Mouse (Mus musculus): ENCODE measurements at regions not wholly inside any gene's neighbourhood (a gene's known extent, or its start where the extent isn't known, plus 50 kb on each side); places are given as distances from the start of the nearest gene placed in this dataset.

DNA sequence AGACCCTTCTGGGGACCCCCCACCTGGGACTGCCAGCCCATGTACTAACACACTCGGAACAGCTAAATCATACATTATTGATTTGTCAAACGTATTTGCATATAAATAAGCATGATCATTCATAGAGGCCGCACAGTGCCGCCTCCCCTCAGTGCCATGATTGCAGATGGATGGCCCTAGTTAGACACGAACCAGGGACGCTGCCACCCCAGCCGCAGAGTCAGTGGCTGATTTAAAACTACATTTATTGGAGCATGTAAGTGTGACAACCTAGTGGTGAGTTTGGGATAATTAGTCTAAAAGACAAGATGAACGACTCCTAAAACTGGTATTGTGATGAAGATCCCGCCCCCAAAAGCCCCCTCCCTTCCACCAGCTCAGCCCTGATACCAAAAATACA is 138.3 kb upstream of the Top1 start:
- DNase-seq (ENCODE audit: low spot score in 2 of 2) = no peak

DNA sequence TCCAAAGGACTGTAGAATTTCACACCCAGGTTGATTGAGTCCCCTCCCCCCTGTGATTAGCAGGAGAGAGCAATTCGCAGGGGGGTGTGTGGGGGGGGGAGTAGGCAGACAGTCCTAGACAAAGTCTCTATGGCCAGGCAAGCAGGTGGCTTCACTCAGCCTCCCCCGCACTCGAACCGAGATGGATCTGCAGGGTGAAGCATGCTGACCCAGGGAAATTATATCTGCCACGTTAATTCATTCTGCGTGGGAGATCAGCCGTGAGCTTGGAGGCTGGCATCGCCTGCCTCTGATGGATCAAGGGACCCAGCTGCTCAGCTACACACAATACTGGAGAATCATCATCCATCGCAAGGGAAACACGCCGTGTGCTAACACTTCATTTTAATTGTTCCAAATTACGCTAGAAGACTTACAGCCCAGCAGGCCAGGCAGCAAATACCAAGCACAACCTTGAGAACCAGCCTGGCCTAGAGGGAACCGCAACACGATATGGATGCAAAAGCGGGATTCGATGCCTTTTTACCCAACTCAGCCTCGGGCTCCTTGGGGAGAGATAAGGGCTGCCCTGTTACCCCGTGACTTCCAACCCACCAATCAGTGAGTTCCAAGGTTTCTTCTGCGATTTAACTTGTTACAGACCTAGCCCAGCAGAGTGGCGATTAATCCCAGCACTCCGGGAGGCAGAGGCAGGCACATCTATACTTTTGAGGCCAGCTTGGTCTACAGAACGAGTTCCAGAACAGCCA is 137.7 kb upstream of the Top1 start:
- no peak for DNase-seq (ENCODE audit: low spot score in 2 of 2)

- DNase-seq (ENCODE audit: low spot score in 2 of 2) = no peak
These were observed 135.5 kb upstream of the Top1 start for GRCm38 (mm10) chr2:160510159-160510558.

- DNase-seq (ENCODE audit: low spot score in 2 of 2) = peak in 1 of 2 experiments; percentile 39
These were observed 134.9 kb upstream of the Top1 start for GRCm38 (mm10) chr2:160510635-160511421.

GRCm38 (mm10) chr2:160515621-160516020 is 130.1 kb upstream of the Top1 start:
- DNase-seq (ENCODE audit: low spot score in 2 of 2) = no peak

DNA sequence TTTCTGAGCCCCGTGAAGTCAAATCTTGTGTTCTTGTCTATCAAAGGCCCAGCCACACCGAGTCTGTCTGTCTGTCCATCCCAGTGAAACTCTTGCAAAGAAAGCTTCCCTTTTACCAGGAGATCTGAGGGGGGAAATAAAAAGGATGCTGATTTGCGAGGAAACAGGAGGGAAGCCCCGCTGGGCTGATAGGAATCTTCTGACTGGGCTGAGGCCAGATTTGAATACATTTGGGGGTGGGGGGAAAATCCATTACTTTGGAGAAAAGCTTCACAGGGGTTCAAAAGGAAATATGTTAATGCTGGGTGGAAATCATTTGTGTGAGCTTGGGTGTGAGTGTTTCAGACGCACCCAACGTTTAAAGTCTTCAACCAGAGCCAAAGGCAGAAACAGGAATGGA is 129.2 kb upstream of the Top1 start:
- DNase-seq (ENCODE audit: low spot score in 2 of 2) = no peak

GRCm38 (mm10) chr2:160525301-160526205 is 120.1 kb upstream of the Top1 start:
- DNase-seq (ENCODE audit: low spot score in 2 of 2) = peak in 1 of 2 experiments; percentile 23

- no peak for DNase-seq (ENCODE audit: low spot score in 2 of 2)
These were observed 119.1 kb upstream of the Top1 start for GRCm38 (mm10) chr2:160526377-160527125.

- DNase-seq (ENCODE audit: low spot score in 2 of 2) = no peak
These were observed 116.4 kb upstream of the Top1 start for GRCm38 (mm10) chr2:160529306-160529705.

DNA sequence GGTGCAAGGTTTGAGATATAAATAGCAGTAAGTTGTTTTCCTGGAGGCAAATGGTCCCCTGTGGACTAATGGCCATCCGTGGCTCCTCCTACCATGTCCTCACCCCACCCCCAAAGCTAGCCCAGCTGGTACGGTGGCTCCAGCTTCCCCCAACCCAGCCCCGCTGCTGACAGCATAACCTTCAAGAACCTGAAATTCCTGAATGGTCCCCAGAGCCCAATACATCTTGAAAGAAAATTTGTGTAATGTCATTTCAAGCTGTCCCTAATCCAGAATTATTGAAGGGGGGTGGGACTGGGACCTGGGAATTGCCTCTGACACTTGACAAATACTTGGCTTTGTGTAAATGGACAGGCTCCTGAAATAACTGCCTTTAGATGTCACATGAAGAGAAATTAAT is 115.3 kb upstream of the Top1 start:
- DNase-seq (ENCODE audit: low spot score in 2 of 2) = no peak

GRCm38 (mm10) chr2:160537319-160537719 is 108.4 kb upstream of the Top1 start:
- DNase-seq (ENCODE audit: low spot score in 2 of 2) = no peak

GRCm38 (mm10) chr2:160545527-160545926 is 100.2 kb upstream of the Top1 start:
- DNase-seq (ENCODE audit: low spot score in 2 of 2) = no peak

DNA sequence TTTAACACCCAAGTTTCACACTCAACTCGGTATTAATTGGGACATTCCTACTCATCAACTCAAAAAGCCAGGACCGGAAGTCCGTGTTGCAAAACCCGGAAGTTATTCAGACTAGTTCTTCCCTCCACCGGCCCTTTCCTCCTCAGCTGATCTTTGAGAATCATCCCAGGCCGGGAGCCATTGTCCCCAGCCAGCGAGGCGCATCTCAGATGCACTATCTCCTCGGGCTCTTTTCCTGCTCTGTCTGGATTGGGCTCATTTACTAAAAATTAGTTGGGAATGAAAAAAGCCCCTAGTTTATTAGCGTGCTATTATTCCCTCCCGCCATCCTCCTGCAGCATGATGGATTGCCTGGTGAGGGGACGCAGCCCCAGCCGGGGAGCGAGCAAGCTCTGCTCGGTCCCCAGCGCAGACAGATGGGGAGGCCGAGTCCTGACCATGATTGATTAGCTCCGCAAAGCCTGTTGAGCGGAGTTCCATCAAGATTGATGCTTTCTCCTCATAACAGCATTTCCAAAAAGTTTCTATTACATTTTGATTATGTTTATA is 93.5 kb upstream of the Top1 start:
- no peak for DNase-seq (ENCODE audit: low spot score in 2 of 2)

- no peak for DNase-seq (ENCODE audit: low spot score in 2 of 2)
These were observed 84.0 kb upstream of the Top1 start for GRCm38 (mm10) chr2:160561711-160562110.

DNA sequence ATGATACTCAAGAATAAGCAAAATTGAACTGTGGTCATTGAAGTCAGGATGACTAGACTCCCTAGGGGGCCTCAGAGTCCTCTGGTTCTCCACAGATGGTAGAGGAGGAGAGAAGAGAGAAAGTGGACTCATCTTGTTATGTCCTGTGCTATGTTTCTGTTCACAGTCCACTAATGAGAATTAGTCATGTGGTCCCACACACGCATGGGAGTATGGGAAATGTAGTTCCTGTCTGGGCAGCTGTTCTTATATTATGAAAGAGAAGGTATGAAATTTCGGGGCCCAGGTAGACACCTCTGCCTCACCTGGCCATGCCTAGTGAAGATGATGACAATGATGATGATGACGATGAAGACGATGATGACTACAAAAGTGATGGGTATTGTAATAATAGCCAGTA is 77.9 kb upstream of the Top1 start:
- no peak for DNase-seq (ENCODE audit: low spot score in 2 of 2)

DNA sequence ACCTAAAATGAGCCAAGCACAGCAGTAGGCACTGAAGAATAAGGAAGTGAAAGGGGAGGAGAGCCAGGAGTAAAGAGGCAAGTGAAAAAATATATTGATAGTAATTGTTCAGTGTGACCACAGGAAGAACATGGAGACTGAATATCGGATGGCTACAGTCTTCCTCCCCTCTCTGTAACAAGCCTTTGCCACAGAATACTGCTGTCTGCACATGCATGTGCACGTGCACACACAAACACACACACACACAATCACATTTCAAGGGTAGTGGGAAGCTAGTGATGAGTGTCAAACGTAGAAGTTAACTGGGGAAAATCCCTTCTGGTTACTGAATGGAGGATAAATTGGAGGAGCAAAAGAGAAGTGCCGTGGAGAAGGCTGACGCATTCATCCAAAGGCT is 76.2 kb upstream of the Top1 start:
- DNase-seq (ENCODE audit: low spot score in 2 of 2) = no peak

- peak; percentile 78 to 83 for DNase-seq (ENCODE audit: low spot score in 2 of 2)
These were observed 67.0 kb upstream of the Top1 start for GRCm38 (mm10) chr2:160578384-160579320.

DNA sequence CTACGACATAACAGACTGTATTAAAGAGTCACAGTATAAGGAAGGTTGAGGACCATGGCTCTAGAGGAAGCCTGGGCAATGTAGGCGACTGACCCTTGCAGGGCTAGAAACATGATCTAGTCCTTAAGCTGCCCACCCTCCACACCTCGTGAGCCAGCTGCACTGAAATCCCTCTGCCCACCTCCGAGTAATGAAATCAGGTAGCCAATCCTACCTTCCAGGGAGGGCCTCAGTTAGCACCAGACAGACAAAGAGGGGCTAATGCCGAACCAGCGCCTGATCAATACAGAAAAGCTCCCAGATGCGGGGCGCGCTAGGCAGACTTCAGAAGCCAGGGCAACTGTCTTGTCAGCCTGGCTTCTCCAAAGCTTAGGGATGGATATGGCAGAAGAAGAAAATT is 65.4 kb upstream of the Top1 start:
- no peak for DNase-seq (ENCODE audit: low spot score in 2 of 2)

DNA sequence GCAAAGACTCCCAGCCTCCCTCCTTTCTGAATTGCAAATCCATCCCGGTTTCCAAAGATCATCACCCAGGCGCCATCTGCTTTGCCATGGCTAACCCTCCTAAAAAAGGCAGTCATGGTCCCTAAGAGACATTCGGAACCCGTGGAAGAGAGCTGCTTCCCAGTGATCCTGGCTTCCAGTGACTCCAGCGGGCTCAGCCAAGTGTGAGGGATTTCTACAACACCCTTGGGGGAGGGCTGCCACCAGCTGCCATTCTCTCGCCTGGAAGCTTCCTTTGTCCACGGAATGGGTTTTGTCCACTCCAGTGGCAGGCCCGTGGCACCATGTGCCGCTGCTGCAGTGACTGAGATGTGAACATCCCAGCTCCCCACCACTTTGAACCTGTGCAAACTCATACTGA is 64.7 kb upstream of the Top1 start:
- no peak for DNase-seq (ENCODE audit: low spot score in 2 of 2)
